In the genomic region with DNA sequence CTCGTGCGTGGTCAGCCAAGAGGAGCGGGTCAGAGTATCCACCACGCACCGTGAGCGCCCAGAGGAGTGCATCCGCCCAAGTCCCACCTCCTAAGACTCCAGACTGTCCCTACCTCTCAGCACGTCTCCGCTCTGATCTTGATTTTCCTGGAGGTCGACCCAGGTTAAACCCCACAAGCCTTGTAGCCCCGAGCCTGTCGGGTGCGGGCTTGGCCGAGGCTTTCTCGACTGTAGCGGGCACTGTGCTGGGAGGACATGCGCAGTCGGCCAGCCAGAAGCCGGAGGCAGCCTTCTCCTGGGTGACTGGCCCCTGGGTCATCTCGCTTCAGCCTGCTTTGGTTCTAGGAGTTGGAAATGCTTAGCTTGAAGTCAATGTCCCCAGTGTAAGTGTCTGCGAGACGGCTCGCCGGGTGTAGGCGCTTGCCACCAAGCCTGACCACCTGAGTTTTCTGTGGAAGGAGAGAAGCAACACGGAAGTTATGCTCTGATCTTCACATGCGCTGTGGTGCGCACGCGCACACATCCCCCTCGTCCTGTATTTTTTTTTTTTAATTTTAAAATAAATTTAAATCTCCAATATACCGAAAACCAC, we compare ENCODE assay signal across 8 mouse cellular contexts. TPM values are rescaled to one million over a fixed set of nuclear protein-coding genes. Genes with fewer than 3 reads are reported as not detected.
DNase-seq lines count a peak whose midpoint lies in the region; ATAC-seq lines count a peak whose summit lies in the region.

No protein-coding gene starts in this region.

- H3K4me2 ChIP-seq in lung, embryonic 15.5 days, result peak overlapping the region; percentile 95
- peak overlapping the region; percentile 99 for H3K4me2 ChIP-seq in forebrain, embryonic 16.5 days (ENCODE audit: low read length)
- H3K4me2 ChIP-seq in liver, embryonic 13.5 days, result peak overlapping the region; percentile 91

- peak overlapping the region; percentile 35 for H3K9ac ChIP-seq in lung, embryonic 15.5 days
- peak overlapping the region; percentile 71 for H3K9ac ChIP-seq in forebrain, embryonic 16.5 days (replicated peaks; ENCODE audit: low read depth, low read length)
- H3K9ac ChIP-seq in liver, embryonic 13.5 days, result peak overlapping the region; percentile 54

- peak overlapping the region; percentile 40 for H3K4me3 ChIP-seq in lung, embryonic 15.5 days
- peak overlapping the region; percentile 56 for H3K4me3 ChIP-seq in forebrain, embryonic 16.5 days (replicated peaks; ENCODE audit: low read length)
- H3K4me3 ChIP-seq in liver, embryonic 13.5 days (replicated peaks), result peak overlapping the region; percentile 62

- 15% methylated on average over 32 of the region's 32 CpGs for WGBS in lung, embryonic 15.5 days
- WGBS in forebrain, embryonic 16.5 days, result 19% methylated on average over 32 of the region's 32 CpGs
- 13% methylated on average over 32 of the region's 32 CpGs for WGBS in liver, embryonic 13.5 days (ENCODE audit: insufficient replicate concordance)

- no peak overlapping the region for H3K27ac ChIP-seq in lung, embryonic 15.5 days
- no peak overlapping the region for H3K27ac ChIP-seq in forebrain, embryonic 16.5 days (ENCODE audit: low read length)
- H3K27ac ChIP-seq in liver, embryonic 13.5 days, result no peak overlapping the region

- no peaks in the 10 kb centered on the region for H3K36me3 ChIP-seq in lung, embryonic 15.5 days
- no peaks in the 10 kb centered on the region for H3K36me3 ChIP-seq in forebrain, embryonic 16.5 days (ENCODE audit: control insufficient read depth, insufficient read depth)
- H3K36me3 ChIP-seq in liver, embryonic 13.5 days, result no peaks in the 10 kb centered on the region

- H3K4me1 ChIP-seq in lung, embryonic 15.5 days, result peaks cover 13% of the 10 kb centered on the region
- H3K4me1 ChIP-seq in forebrain, embryonic 16.5 days (replicated peaks; ENCODE audit: control insufficient read depth, insufficient read depth, low read length), result peaks cover 12% of the 10 kb centered on the region
- H3K4me1 ChIP-seq in liver, embryonic 13.5 days (replicated peaks), result peaks cover 38% of the 10 kb centered on the region

- DNase-seq in lung, postnatal 36 days, result no peak
- DNase-seq in brain, embryonic 18.5 days (ENCODE audit: low read depth, low spot score), result peak; percentile 10
- peak; percentile 60 for DNase-seq in kidney, adult 9 months
- peak; percentile 52 for DNase-seq in liver, embryonic 13.5 days
- DNase-seq in Muller cell, postnatal 12 days (ENCODE audit: inconsistent ontology term), result no peak

- H3K9me3 ChIP-seq in lung, embryonic 15.5 days, result no peaks in the 10 kb centered on the region
- H3K9me3 ChIP-seq in forebrain, embryonic 16.5 days (ENCODE audit: control insufficient read depth, low read length), result no peaks in the 10 kb centered on the region
- no peaks in the 10 kb centered on the region for H3K9me3 ChIP-seq in liver, embryonic 13.5 days (replicated peaks)

- H3K27me3 ChIP-seq in lung, embryonic 15.5 days, result peaks cover 21% of the 10 kb centered on the region
- peaks cover 3% of the 10 kb centered on the region; the same call in 1 of the 2 replicates for H3K27me3 ChIP-seq in forebrain, embryonic 16.5 days (replicated peaks; ENCODE audit: control insufficient read depth, insufficient read depth, low read length)
- H3K27me3 ChIP-seq in liver, embryonic 13.5 days, result no peaks in the 10 kb centered on the region

- peak; percentile 39 for ATAC-seq in lung, embryonic 15.5 days (ENCODE audit: borderline replicate concordance, extremely low read depth, low FRiP score, low TSS enrichment)
- ATAC-seq in forebrain, embryonic 16.5 days, result peak; percentile 55
- peak; percentile 46 for ATAC-seq in liver, embryonic 13.5 days (ENCODE audit: low read depth)
- ATAC-seq in neutrophil, adult 5-6 weeks (ENCODE audit: extremely low read depth, insufficient number of reproducible peaks, low FRiP score, poor library complexity, severe bottlenecking), result 0 out of 2 replicates have a peak, but pooled peaks have one; percentile 0

RNA-seq across cellular contexts. Expression of gene Grid1, which starts 50.2 kb away (rescaled TPM):
- polyA plus RNA-seq in lung, embryonic 15.5 days (2015; fragmentation: Nextera tagmentation; extraction: Ambion mirVana), result 0.19 and 0.40 TPM in 2 replicates
- polyA plus RNA-seq in forebrain, embryonic 16.5 days (2015; fragmentation: Nextera tagmentation; extraction: Ambion mirVana), result 2.3 and 4.5 TPM in 2 replicates
- 0.07 and 0.15 TPM in 2 replicates for polyA plus RNA-seq in liver, embryonic 13.5 days (2015; fragmentation: Nextera tagmentation; extraction: Ambion mirVana)
- not detected in 2 replicates for total RNA-seq in neutrophil, adult 5-6 weeks (2017)

Comparison
In these comparisons a context has a peak if more than half of its experiments do, and no peak if none do; other contexts are left out.
1. ATAC-seq: peak in every context shown above with its lines; median percentile 55 in forebrain, embryonic 16.5 days; 46 in liver, embryonic 13.5 days; 39 in lung, embryonic 15.5 days; 0 in neutrophil, adult 5-6 weeks.
2. DNase-seq: peak in brain, embryonic 18.5 days (single experiment), kidney, adult 9 months (single experiment) and liver, embryonic 13.5 days (single experiment); none in lung, postnatal 36 days (single experiment) and Muller cell, postnatal 12 days (single experiment).
3. Peak in every context shown above with its lines, with median percentiles within 50 percentile points of each other: H3K4me2 ChIP-seq, H3K4me3 ChIP-seq and H3K9ac ChIP-seq.